Mouse (Mus musculus): ENCODE results near the gene Kbtbd12. TPM values are rescaled to one million over a fixed set of nuclear protein-coding genes. Genes with fewer than 3 reads are reported as not detected.

Gene Kbtbd12
- polyA plus RNA-seq, 1 experiment from 2014 or later = 0.62 TPM

DNA sequence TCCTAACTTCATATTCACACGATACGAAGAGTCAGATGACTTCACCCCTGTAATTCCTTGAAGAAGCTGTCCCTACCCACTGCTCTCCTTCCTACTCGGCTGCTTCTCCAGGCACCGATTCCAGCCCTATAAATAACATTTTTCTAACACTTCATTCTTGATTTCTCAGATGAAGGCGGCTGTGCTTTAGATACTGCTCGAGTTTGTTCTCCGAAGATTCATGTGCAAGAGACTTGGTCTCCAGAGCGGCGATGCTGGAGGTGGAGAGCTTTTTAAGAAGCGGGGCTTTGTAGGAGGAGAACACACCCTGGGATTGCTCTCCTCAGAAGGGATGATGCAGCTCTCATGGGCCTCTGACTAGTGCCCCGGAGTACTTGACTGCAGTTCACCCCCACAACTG is 61.3 kb downstream of the Kbtbd12 start:
- no peak for DNase-seq (ENCODE audit: low spot score)
- H3K27me3 ChIP-seq (ENCODE audit: control insufficient read depth, insufficient read depth, low read length) = no peaks in the 10 kb centered on the region
- no peak overlapping the region for H3K4me3 ChIP-seq (replicated peaks; ENCODE audit: low read length)
- H3K9me3 ChIP-seq (ENCODE audit: control insufficient read depth, low read length) = no peaks in the 10 kb centered on the region
- no peak overlapping the region for H3K27ac ChIP-seq
- H3K4me1 ChIP-seq (replicated peaks; ENCODE audit: control insufficient read depth, insufficient read depth, low read length) = no peaks in the 10 kb centered on the region
- ATAC-seq (ENCODE audit: low FRiP score) = no peak
- H3K9ac ChIP-seq = no peak overlapping the region
- no peak overlapping the region for H3K4me2 ChIP-seq (replicated peaks)
- WGBS = 88% methylated on average over 11 of the region's 11 CpGs
- no peaks in the 10 kb centered on the region for H3K36me3 ChIP-seq (replicated peaks; ENCODE audit: control insufficient read depth, insufficient read depth)

DNA sequence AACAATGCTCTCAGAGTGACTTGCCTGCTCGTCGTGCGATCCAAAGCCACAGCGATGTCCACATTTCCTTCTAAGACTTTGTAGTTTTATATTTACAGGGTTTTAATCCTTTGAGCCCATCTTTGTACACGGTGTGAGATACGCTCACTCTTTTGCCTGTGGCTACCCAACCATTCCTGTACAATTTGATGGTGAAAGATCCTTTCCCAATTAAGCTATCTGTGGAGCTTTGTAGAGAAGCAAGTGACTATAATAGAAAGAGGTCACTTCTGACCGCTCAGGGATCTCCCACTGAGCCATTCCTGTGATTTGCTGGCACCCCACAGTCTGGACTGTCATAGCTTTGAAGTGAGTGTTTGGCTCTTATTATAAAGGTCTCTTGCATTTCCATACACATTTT is 71.1 kb downstream of the Kbtbd12 start:
- no peak overlapping the region for H3K27ac ChIP-seq
- no peak overlapping the region for H3K4me2 ChIP-seq (replicated peaks)
- no peaks in the 10 kb centered on the region for H3K9me3 ChIP-seq (ENCODE audit: control insufficient read depth, low read length)
- no peak for ATAC-seq (ENCODE audit: low FRiP score)
- no peak overlapping the region for H3K4me3 ChIP-seq (replicated peaks; ENCODE audit: low read length)
- H3K36me3 ChIP-seq (replicated peaks; ENCODE audit: control insufficient read depth, insufficient read depth) = no peaks in the 10 kb centered on the region
- no peak for DNase-seq (ENCODE audit: low spot score)
- peaks cover 21% of the 10 kb centered on the region for H3K27me3 ChIP-seq (ENCODE audit: control insufficient read depth, insufficient read depth, low read length)
- H3K9ac ChIP-seq = no peak overlapping the region
- H3K4me1 ChIP-seq (replicated peaks; ENCODE audit: control insufficient read depth, insufficient read depth, low read length) = no peaks in the 10 kb centered on the region
- 4% methylated on average over 7 of the region's 7 CpGs for WGBS

DNA sequence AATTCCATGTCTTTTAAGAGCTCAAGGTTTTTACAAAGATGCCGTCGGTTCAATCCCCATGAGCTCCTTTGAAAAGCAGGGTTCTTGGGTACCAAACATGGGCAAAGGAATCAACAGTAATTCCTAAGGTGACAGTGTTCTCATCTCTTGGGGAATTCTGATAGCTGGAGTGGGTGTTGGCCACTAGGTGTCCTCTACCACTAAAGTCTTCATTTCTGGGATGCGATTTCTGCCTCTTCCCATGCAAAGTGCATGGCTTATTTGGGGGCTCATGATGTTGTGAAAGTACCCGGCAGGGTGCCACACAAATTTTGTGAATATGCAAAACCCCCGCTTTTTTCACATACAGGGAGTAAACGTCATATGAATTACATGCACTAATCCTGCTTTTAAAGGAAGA is 72.7 kb downstream of the Kbtbd12 start:
- Histone ChIP-seq H3K27ac (no peak overlapping the region), H3K9ac (no peak overlapping the region), H3K4me3 (replicated peaks; ENCODE audit: low read length) (no peak overlapping the region), H3K27me3 (ENCODE audit: control insufficient read depth, insufficient read depth, low read length) (peaks cover 21% of the 10 kb centered on the region), H3K4me2 (replicated peaks) (no peak overlapping the region), H3K4me1 (replicated peaks; ENCODE audit: control insufficient read depth, insufficient read depth, low read length) (no peaks in the 10 kb centered on the region), H3K9me3 (ENCODE audit: control insufficient read depth, low read length) (no peaks in the 10 kb centered on the region), H3K36me3 (replicated peaks; ENCODE audit: control insufficient read depth, insufficient read depth) (no peaks in the 10 kb centered on the region)
- ATAC-seq (ENCODE audit: low FRiP score) = no peak
- DNase-seq (ENCODE audit: low spot score) = no peak
- 44% methylated on average over 6 of the region's 6 CpGs for WGBS

DNA sequence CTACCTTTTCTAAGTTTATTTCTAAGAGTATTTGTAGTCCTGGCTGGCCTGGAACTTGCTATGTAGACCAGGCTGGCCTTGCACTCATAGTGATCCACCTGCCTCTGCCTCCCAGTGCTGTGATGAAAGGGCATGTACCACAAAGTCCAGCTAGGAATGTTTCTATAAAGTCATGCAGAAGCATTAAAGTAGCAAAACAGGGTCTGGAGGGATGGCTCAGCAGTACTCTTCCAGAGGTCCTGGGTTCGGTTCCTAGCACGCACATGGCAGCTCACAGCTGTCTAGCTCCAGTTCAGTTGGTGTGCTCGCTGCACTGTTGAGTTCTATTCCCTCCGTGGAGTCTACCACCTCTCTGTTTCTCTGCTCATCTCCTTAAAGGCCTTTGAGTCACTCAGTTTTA is 77.6 kb downstream of the Kbtbd12 start:
- Histone ChIP-seq H3K4me1 (replicated peaks; ENCODE audit: control insufficient read depth, insufficient read depth, low read length) (no peaks in the 10 kb centered on the region), H3K27me3 (ENCODE audit: control insufficient read depth, insufficient read depth, low read length) (0 out of 2 replicates have a peak, but pooled peaks cover 6% of the 10 kb centered on the region), H3K9ac (no peak overlapping the region), H3K36me3 (replicated peaks; ENCODE audit: control insufficient read depth, insufficient read depth) (no peaks in the 10 kb centered on the region), H3K4me3 (replicated peaks; ENCODE audit: low read length) (no peak overlapping the region), H3K9me3 (ENCODE audit: control insufficient read depth, low read length) (no peaks in the 10 kb centered on the region), H3K4me2 (replicated peaks) (no peak overlapping the region), H3K27ac (no peak overlapping the region)
- no peak for ATAC-seq (ENCODE audit: low FRiP score)
- DNase-seq (ENCODE audit: low spot score) = no peak
- 92% methylated on average over 4 of the region's 4 CpGs for WGBS

DNA sequence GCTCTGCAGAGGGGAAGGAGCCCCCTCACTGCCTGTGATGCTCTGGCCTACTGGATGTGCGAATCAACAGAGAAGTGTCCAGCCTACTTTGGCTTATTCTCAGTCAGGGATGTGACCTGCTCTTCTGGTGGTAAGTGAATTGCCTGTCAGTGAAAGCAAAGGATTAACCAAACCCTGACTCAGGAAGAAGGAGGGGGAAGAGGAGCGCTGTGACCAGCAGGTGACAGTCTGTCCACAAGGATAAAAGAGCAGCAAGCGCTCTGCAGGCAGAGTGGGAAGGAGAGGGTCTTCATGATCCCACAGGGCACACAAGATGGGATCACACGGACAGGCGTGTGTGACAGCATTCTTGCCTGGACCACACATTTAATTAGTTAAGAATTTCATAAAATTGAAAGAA is 78.1 kb downstream of the Kbtbd12 start:
- Histone ChIP-seq H3K27me3 (ENCODE audit: control insufficient read depth, insufficient read depth, low read length) (0 out of 2 replicates have a peak, but pooled peaks cover 5% of the 10 kb centered on the region), H3K9me3 (ENCODE audit: control insufficient read depth, low read length) (no peaks in the 10 kb centered on the region), H3K4me2 (replicated peaks) (no peak overlapping the region), H3K27ac (no peak overlapping the region), H3K4me3 (replicated peaks; ENCODE audit: low read length) (no peak overlapping the region), H3K36me3 (replicated peaks; ENCODE audit: control insufficient read depth, insufficient read depth) (no peaks in the 10 kb centered on the region), H3K9ac (no peak overlapping the region), H3K4me1 (replicated peaks; ENCODE audit: control insufficient read depth, insufficient read depth, low read length) (no peaks in the 10 kb centered on the region)
- ATAC-seq (ENCODE audit: low FRiP score) (no peak), DNase-seq (ENCODE audit: low spot score) (no peak)
- WGBS = 46% methylated on average over 5 of the region's 5 CpGs

DNA sequence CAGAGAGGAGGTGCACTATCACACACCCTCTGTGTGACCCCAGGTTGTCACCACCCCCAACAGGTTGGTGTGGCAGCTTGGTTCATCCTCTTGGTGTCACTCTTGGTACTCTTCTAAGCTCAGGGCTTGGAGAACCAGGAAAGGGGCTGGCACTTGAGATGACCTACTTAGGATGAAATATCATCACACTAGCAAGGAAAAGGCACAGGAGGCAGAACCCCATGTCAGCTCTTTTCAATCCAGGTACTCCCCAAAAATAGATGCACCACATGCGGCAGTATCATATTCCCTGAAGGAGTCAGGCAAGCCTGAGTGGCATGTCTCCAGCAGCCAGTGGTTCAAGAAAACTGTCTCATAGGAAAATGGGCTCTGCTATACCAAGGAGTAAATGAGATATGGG is 79.7 kb downstream of the Kbtbd12 start:
- no peak for ATAC-seq (ENCODE audit: low FRiP score)
- Histone ChIP-seq H3K36me3 (replicated peaks; ENCODE audit: control insufficient read depth, insufficient read depth) (no peaks in the 10 kb centered on the region), H3K4me3 (replicated peaks; ENCODE audit: low read length) (no peak overlapping the region), H3K9ac (no peak overlapping the region), H3K9me3 (ENCODE audit: control insufficient read depth, low read length) (no peaks in the 10 kb centered on the region), H3K4me1 (replicated peaks; ENCODE audit: control insufficient read depth, insufficient read depth, low read length) (no peaks in the 10 kb centered on the region), H3K27me3 (ENCODE audit: control insufficient read depth, insufficient read depth, low read length) (no peaks in the 10 kb centered on the region), H3K4me2 (replicated peaks) (no peak overlapping the region), H3K27ac (no peak overlapping the region)
- DNase-seq (ENCODE audit: low spot score) = no peak
- WGBS = 86% methylated on average over 1 of the region's 1 CpGs

DNA sequence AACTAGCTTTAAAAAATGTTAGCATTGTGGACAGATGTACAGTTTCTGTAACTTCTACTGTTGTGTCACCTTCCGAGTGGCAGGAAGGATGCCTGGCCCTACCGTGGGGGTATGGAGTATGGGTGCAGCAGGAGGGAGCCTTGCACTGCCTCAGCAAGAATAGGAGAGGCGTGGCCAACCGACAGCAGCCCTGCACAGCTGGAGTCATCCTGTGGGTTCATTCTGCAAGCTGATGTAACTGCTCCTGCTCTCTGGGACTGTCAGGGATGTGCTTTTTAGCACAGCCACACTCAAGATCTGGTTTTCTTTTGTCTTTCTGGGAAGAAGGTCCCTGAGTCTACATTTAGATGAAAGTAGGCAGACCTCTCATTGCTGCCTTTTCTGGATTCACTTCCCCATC is 80.2 kb downstream of the Kbtbd12 start:
- H3K4me3 ChIP-seq (replicated peaks; ENCODE audit: low read length) = no peak overlapping the region
- no peak overlapping the region for H3K9ac ChIP-seq
- no peaks in the 10 kb centered on the region for H3K36me3 ChIP-seq (replicated peaks; ENCODE audit: control insufficient read depth, insufficient read depth)
- 11% methylated on average over 4 of the region's 4 CpGs for WGBS
- H3K9me3 ChIP-seq (ENCODE audit: control insufficient read depth, low read length) = no peaks in the 10 kb centered on the region
- no peak overlapping the region for H3K27ac ChIP-seq
- DNase-seq (ENCODE audit: low spot score) (no peak), ATAC-seq (ENCODE audit: low FRiP score) (no peak)
- no peak overlapping the region for H3K4me2 ChIP-seq (replicated peaks)
- no peaks in the 10 kb centered on the region for H3K4me1 ChIP-seq (replicated peaks; ENCODE audit: control insufficient read depth, insufficient read depth, low read length)
- no peaks in the 10 kb centered on the region for H3K27me3 ChIP-seq (ENCODE audit: control insufficient read depth, insufficient read depth, low read length)

DNA sequence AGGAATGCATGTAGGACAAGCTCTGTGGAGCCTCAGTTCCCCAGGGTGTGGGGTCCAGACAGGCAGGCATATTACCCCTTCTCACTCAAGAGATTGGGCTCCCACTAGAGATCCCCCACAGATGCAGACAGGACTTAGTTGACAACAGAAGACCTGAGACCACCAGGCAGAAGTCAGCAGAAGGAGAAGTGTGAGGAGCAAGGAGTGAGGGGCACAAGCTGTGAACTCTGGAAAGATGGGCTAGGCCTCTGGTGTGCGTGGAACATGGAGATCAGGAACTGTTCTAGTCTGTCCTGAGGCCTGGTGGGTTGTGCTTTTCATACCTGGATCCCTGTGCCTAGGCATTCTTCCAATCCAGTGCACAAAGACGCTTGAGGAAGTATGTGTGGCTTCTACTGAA is 87.8 kb downstream of the Kbtbd12 start:
- WGBS = 90% methylated on average over 2 of the region's 2 CpGs
- Histone ChIP-seq H3K36me3 (replicated peaks; ENCODE audit: control insufficient read depth, insufficient read depth) (no peaks in the 10 kb centered on the region), H3K9me3 (ENCODE audit: control insufficient read depth, low read length) (no peaks in the 10 kb centered on the region), H3K4me3 (replicated peaks; ENCODE audit: low read length) (no peak overlapping the region), H3K9ac (no peak overlapping the region), H3K27ac (no peak overlapping the region), H3K27me3 (ENCODE audit: control insufficient read depth, insufficient read depth, low read length) (no peaks in the 10 kb centered on the region), H3K4me2 (replicated peaks) (no peak overlapping the region), H3K4me1 (replicated peaks; ENCODE audit: control insufficient read depth, insufficient read depth, low read length) (peaks cover 6% of the 10 kb centered on the region; the same call in 1 of the 2 replicates)
- DNase-seq (ENCODE audit: low spot score) (no peak), ATAC-seq (ENCODE audit: low FRiP score) (no peak)

DNA sequence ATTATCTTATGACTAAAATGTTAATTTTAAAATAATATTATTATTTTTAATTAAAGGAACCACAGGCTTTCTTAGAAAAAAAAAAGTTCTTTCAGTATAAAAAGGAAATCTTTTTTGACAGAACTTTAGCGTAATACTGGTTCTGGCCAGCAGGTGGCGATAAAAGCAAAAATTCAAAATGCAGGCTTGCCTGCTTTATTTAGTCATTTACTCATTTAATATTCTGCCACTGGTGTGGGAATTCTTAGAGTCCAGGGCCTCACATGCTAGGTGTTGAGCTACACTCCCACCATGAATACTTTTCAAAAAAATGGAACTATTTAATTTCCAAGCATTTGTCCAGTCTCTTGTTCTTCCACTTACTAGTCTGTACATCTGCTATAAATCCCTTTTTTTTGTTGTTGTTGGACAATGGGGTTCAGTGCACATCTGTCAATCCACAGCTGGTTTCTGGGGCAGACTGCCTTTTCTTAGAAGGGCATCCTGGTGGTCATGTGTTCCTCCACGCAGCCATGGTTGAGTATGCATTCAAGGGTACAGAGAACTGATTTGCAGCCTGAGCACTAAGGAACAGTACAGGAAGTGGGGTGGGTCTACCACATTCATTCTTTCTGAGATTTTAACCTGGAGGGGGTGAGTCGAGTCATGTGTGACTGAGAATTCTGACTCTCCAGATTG is 88.5 kb downstream of the Kbtbd12 start:
- Histone ChIP-seq H3K36me3 (replicated peaks; ENCODE audit: control insufficient read depth, insufficient read depth) (no peaks in the 10 kb centered on the region), H3K27me3 (ENCODE audit: control insufficient read depth, insufficient read depth, low read length) (no peaks in the 10 kb centered on the region), H3K27ac (no peak overlapping the region), H3K4me3 (replicated peaks; ENCODE audit: low read length) (no peak overlapping the region), H3K9ac (no peak overlapping the region), H3K9me3 (ENCODE audit: control insufficient read depth, low read length) (no peaks in the 10 kb centered on the region), H3K4me1 (replicated peaks; ENCODE audit: control insufficient read depth, insufficient read depth, low read length) (peaks cover 9% of the 10 kb centered on the region; the same call in 1 of the 2 replicates), H3K4me2 (replicated peaks) (no peak overlapping the region)
- DNase-seq (ENCODE audit: low spot score) = peak; percentile 91
- 28% methylated on average over 4 of the region's 4 CpGs for WGBS
- ATAC-seq (ENCODE audit: low FRiP score) = no peak
